Mouse (Mus musculus): ENCODE measurements at regions not wholly inside any gene's neighbourhood (a gene's known extent, or its start where the extent isn't known, plus 50 kb on each side); places are given as distances from the start of the nearest gene placed in this dataset.
A peak's percentile ranks its signal among the peaks of the same experiment; 100 is the strongest.

GRCm38 (mm10) chr19:14736514-14736913, 138.7 kb upstream of the Tle4 start:
- Histone ChIP-seq H3K36me3 (ENCODE audit: control insufficient read depth, insufficient read depth, low read length) (no peaks in the 10 kb centered on the region), H3K27me3 (ENCODE audit: control insufficient read depth, insufficient read depth, low read length) (no peaks in the 10 kb centered on the region), H3K9me3 (ENCODE audit: control insufficient read depth, low read length) (no peaks in the 10 kb centered on the region), H3K9ac (ENCODE audit: low read depth, low read length) (no peak overlapping the region), H3K4me3 (ENCODE audit: low read length) (no peak overlapping the region), H3K4me1 (ENCODE audit: control insufficient read depth, insufficient read depth, low read length) (no peaks in the 10 kb centered on the region), H3K27ac (ENCODE audit: low read depth, low read length) (no peak overlapping the region), H3K4me2 (replicated peaks; ENCODE audit: low read depth, low read length) (no peak overlapping the region)
- WGBS, result 82% methylated on average over 1 of the region's 1 CpGs
- ATAC-seq (ENCODE audit: low FRiP score, low TSS enrichment), result no peak

- Histone ChIP-seq H3K27me3 (ENCODE audit: control insufficient read depth, insufficient read depth, low read length) (no peaks in the 10 kb centered on the region), H3K36me3 (ENCODE audit: control insufficient read depth, insufficient read depth, low read length) (no peaks in the 10 kb centered on the region), H3K4me3 (ENCODE audit: low read length) (no peak overlapping the region), H3K9ac (ENCODE audit: low read depth, low read length) (no peak overlapping the region), H3K27ac (ENCODE audit: low read depth, low read length) (no peak overlapping the region), H3K9me3 (ENCODE audit: control insufficient read depth, low read length) (no peaks in the 10 kb centered on the region), H3K4me2 (replicated peaks; ENCODE audit: low read depth, low read length) (no peak overlapping the region), H3K4me1 (ENCODE audit: control insufficient read depth, insufficient read depth, low read length) (no peaks in the 10 kb centered on the region)
- WGBS, result 14% methylated on average over 3 of the region's 3 CpGs
- 0 out of 2 replicates have a peak, but pooled peaks have one; percentile 32 for ATAC-seq (ENCODE audit: low FRiP score, low TSS enrichment)
These were observed 127.5 kb upstream of the Tle4 start for GRCm38 (mm10) chr19:14725329-14725728.

- Histone ChIP-seq H3K27ac (ENCODE audit: low read depth, low read length) (no peak overlapping the region), H3K27me3 (ENCODE audit: control insufficient read depth, insufficient read depth, low read length) (no peaks in the 10 kb centered on the region), H3K4me1 (ENCODE audit: control insufficient read depth, insufficient read depth, low read length) (no peaks in the 10 kb centered on the region), H3K9ac (ENCODE audit: low read depth, low read length) (no peak overlapping the region), H3K4me2 (replicated peaks; ENCODE audit: low read depth, low read length) (no peak overlapping the region), H3K9me3 (ENCODE audit: control insufficient read depth, low read length) (no peaks in the 10 kb centered on the region), H3K4me3 (ENCODE audit: low read length) (no peak overlapping the region), H3K36me3 (ENCODE audit: control insufficient read depth, insufficient read depth, low read length) (no peaks in the 10 kb centered on the region)
- 47% methylated on average over 4 of the region's 4 CpGs for WGBS
- ATAC-seq (ENCODE audit: low FRiP score, low TSS enrichment), result no peak
These were observed 126.8 kb upstream of the Tle4 start for GRCm38 (mm10) chr19:14724637-14725036.

- 85% methylated on average over 2 of the region's 2 CpGs for WGBS
- Histone ChIP-seq H3K4me1 (ENCODE audit: control insufficient read depth, insufficient read depth, low read length) (no peaks in the 10 kb centered on the region), H3K4me2 (replicated peaks; ENCODE audit: low read depth, low read length) (no peak overlapping the region), H3K27me3 (ENCODE audit: control insufficient read depth, insufficient read depth, low read length) (no peaks in the 10 kb centered on the region), H3K4me3 (ENCODE audit: low read length) (no peak overlapping the region), H3K9ac (ENCODE audit: low read depth, low read length) (no peak overlapping the region), H3K27ac (ENCODE audit: low read depth, low read length) (no peak overlapping the region), H3K9me3 (ENCODE audit: control insufficient read depth, low read length) (no peaks in the 10 kb centered on the region), H3K36me3 (ENCODE audit: control insufficient read depth, insufficient read depth, low read length) (no peaks in the 10 kb centered on the region)
- ATAC-seq (ENCODE audit: low FRiP score, low TSS enrichment), result no peak
These were observed 107.9 kb upstream of the Tle4 start for GRCm38 (mm10) chr19:14705791-14706190.

GRCm38 (mm10) chr19:14701116-14701515, 103.3 kb upstream of the Tle4 start:
- 85% methylated on average over 4 of the region's 4 CpGs for WGBS
- H3K9ac ChIP-seq (ENCODE audit: low read depth, low read length), result no peak overlapping the region
- no peak for ATAC-seq (ENCODE audit: low FRiP score, low TSS enrichment)

GRCm38 (mm10) chr19:14695369-14695768, 97.5 kb upstream of the Tle4 start:
- H3K27me3 ChIP-seq (ENCODE audit: control insufficient read depth, insufficient read depth, low read length), result no peaks in the 10 kb centered on the region
- no peaks in the 10 kb centered on the region for H3K4me1 ChIP-seq (ENCODE audit: control insufficient read depth, insufficient read depth, low read length)
- H3K4me3 ChIP-seq (ENCODE audit: low read length), result no peak overlapping the region
- WGBS, result 91% methylated on average over 10 of the region's 10 CpGs
- H3K9me3 ChIP-seq (ENCODE audit: control insufficient read depth, low read length), result no peaks in the 10 kb centered on the region
- ATAC-seq (ENCODE audit: low FRiP score, low TSS enrichment), result no peak
- no peaks in the 10 kb centered on the region for H3K36me3 ChIP-seq (ENCODE audit: control insufficient read depth, insufficient read depth, low read length)
- no peak overlapping the region for H3K4me2 ChIP-seq (replicated peaks; ENCODE audit: low read depth, low read length)
- no peak overlapping the region for H3K9ac ChIP-seq (ENCODE audit: low read depth, low read length)
- no peak overlapping the region for H3K27ac ChIP-seq (ENCODE audit: low read depth, low read length)

More at GRCm38 (mm10) chr19:14701116-14701515, 103.3 kb upstream of the Tle4 start:
- Histone ChIP-seq H3K4me3 (ENCODE audit: low read length) (no peak overlapping the region), H3K27me3 (ENCODE audit: control insufficient read depth, insufficient read depth, low read length) (no peaks in the 10 kb centered on the region), H3K4me1 (ENCODE audit: control insufficient read depth, insufficient read depth, low read length) (no peaks in the 10 kb centered on the region), H3K36me3 (ENCODE audit: control insufficient read depth, insufficient read depth, low read length) (no peaks in the 10 kb centered on the region), H3K4me2 (replicated peaks; ENCODE audit: low read depth, low read length) (no peak overlapping the region), H3K27ac (ENCODE audit: low read depth, low read length) (no peak overlapping the region), H3K9me3 (ENCODE audit: control insufficient read depth, low read length) (no peaks in the 10 kb centered on the region)

GRCm38 (mm10) chr19:14692183-14692582, 94.3 kb upstream of the Tle4 start:
- H3K36me3 ChIP-seq (ENCODE audit: control insufficient read depth, insufficient read depth, low read length), result no peaks in the 10 kb centered on the region
- H3K4me2 ChIP-seq (replicated peaks; ENCODE audit: low read depth, low read length), result no peak overlapping the region
- ATAC-seq (ENCODE audit: low FRiP score, low TSS enrichment), result no peak
- no peaks in the 10 kb centered on the region for H3K4me1 ChIP-seq (ENCODE audit: control insufficient read depth, insufficient read depth, low read length)
- no peak overlapping the region for H3K9ac ChIP-seq (ENCODE audit: low read depth, low read length)
- H3K27ac ChIP-seq (ENCODE audit: low read depth, low read length), result no peak overlapping the region
- no peaks in the 10 kb centered on the region; the same call in 1 of the 2 replicates for H3K9me3 ChIP-seq (ENCODE audit: control insufficient read depth, low read length)
- no peaks in the 10 kb centered on the region for H3K27me3 ChIP-seq (ENCODE audit: control insufficient read depth, insufficient read depth, low read length)
- H3K4me3 ChIP-seq (ENCODE audit: low read length), result no peak overlapping the region

GRCm38 (mm10) chr19:14685628-14686027, 87.8 kb upstream of the Tle4 start:
- WGBS, result 88% methylated on average over 1 of the region's 1 CpGs
- H3K27ac ChIP-seq (ENCODE audit: low read depth, low read length), result no peak overlapping the region
- no peak overlapping the region for H3K4me2 ChIP-seq (replicated peaks; ENCODE audit: low read depth, low read length)
- ATAC-seq (ENCODE audit: low FRiP score, low TSS enrichment), result no peak
- no peaks in the 10 kb centered on the region for H3K27me3 ChIP-seq (ENCODE audit: control insufficient read depth, insufficient read depth, low read length)
- H3K4me1 ChIP-seq (ENCODE audit: control insufficient read depth, insufficient read depth, low read length), result no peaks in the 10 kb centered on the region
- no peak overlapping the region for H3K4me3 ChIP-seq (ENCODE audit: low read length)
- H3K9me3 ChIP-seq (ENCODE audit: control insufficient read depth, low read length), result no peaks in the 10 kb centered on the region; the same call in 1 of the 2 replicates
- no peak overlapping the region for H3K9ac ChIP-seq (ENCODE audit: low read depth, low read length)
- H3K36me3 ChIP-seq (ENCODE audit: control insufficient read depth, insufficient read depth, low read length), result no peaks in the 10 kb centered on the region

- no peak overlapping the region for H3K9ac ChIP-seq (ENCODE audit: low read depth, low read length)
- H3K9me3 ChIP-seq (ENCODE audit: control insufficient read depth, low read length), result no peaks in the 10 kb centered on the region; the same call in 1 of the 2 replicates
- 91% methylated on average over 3 of the region's 3 CpGs for WGBS
- H3K36me3 ChIP-seq (ENCODE audit: control insufficient read depth, insufficient read depth, low read length), result no peaks in the 10 kb centered on the region
- no peak overlapping the region for H3K4me2 ChIP-seq (replicated peaks; ENCODE audit: low read depth, low read length)
- no peak overlapping the region for H3K4me3 ChIP-seq (ENCODE audit: low read length)
- no peak overlapping the region for H3K27ac ChIP-seq (ENCODE audit: low read depth, low read length)
- H3K4me1 ChIP-seq (ENCODE audit: control insufficient read depth, insufficient read depth, low read length), result no peaks in the 10 kb centered on the region
- ATAC-seq (ENCODE audit: low FRiP score, low TSS enrichment), result no peak
- no peaks in the 10 kb centered on the region for H3K27me3 ChIP-seq (ENCODE audit: control insufficient read depth, insufficient read depth, low read length)
These were observed 86.8 kb upstream of the Tle4 start for GRCm38 (mm10) chr19:14684669-14685068.
